Mouse (Mus musculus) limb, embryonic 13.5 days (tissue): ENCODE data around the gene Setd1a. TPM values are rescaled to one million over a fixed set of nuclear protein-coding genes. Genes with fewer than 3 reads are reported as not detected.

ENCODE experiments used
- polyA plus RNA-seq: library from polyadenylated mRNA; unstranded; fragments of >200 nt; fragmentation: Nextera tagmentation; extraction: Ambion mirVana; gene quantifications from 2 replicates; pipeline ENCODE4 v1.2.1, GENCODE M21; 2015

The Setd1a gene
- polyA plus RNA-seq, 1 experiment from 2014 or later: 30.8 TPM

Other genes with a start within 250 kb of the Setd1a start
- gene Tmem265, start 215.3 kb upstream of the Setd1a start, polyA plus RNA-seq: 6.4 and 8.8 TPM in 2 replicates
- gene Phkg2, start 203.3 kb upstream of the Setd1a start, polyA plus RNA-seq: 39.0 and 42.2 TPM in 2 replicates
- 9.2 and 9.6 TPM in 2 replicates for gene Ccdc189, start 188.1 kb upstream of the Setd1a start, polyA plus RNA-seq
- 51.6 and 54.9 TPM in 2 replicates for gene Rnf40, start 187.9 kb upstream of the Setd1a start, polyA plus RNA-seq
- gene Zfp629, start 160.9 kb upstream of the Setd1a start, polyA plus RNA-seq: 16.2 and 19.2 TPM in 2 replicates
- 82.3 and 85.8 TPM in 2 replicates for gene Bcl7c, start 67.7 kb upstream of the Setd1a start, polyA plus RNA-seq
- 28.3 and 31.6 TPM in 2 replicates for gene Ctf1, start 63.9 kb upstream of the Setd1a start, polyA plus RNA-seq
- gene Ctf2, start 44.5 kb upstream of the Setd1a start, polyA plus RNA-seq: 0.46 and 0.50 TPM in 2 replicates
- gene Fbxl19, start 32.1 kb upstream of the Setd1a start, polyA plus RNA-seq: 6.7 TPM in 2 replicates
- gene Orai3, start 6.9 kb upstream of the Setd1a start, polyA plus RNA-seq: 20.1 and 20.8 TPM in 2 replicates
- gene Gm49388, start 8.9 kb downstream of the Setd1a start, polyA plus RNA-seq: not detected in 2 replicates
- gene Hsd3b7, start 23.9 kb downstream of the Setd1a start, polyA plus RNA-seq: 11.2 and 11.3 TPM in 2 replicates
- 53.2 and 55.6 TPM in 2 replicates for gene Stx4a, start 47.6 kb downstream of the Setd1a start, polyA plus RNA-seq
- 7.7 and 8.1 TPM in 2 replicates for gene Stx1b, start 47.9 kb downstream of the Setd1a start, polyA plus RNA-seq
- gene Zfp646, start 99.6 kb downstream of the Setd1a start, polyA plus RNA-seq: 10.5 and 11.6 TPM in 2 replicates
- gene Zfp668, start 100.2 kb downstream of the Setd1a start, polyA plus RNA-seq: 23.0 and 24.4 TPM in 2 replicates
- 1.9 and 2.1 TPM in 2 replicates for gene Prss53, start 114.3 kb downstream of the Setd1a start, polyA plus RNA-seq
- gene Gm21974, start 118.8 kb downstream of the Setd1a start, polyA plus RNA-seq: not detected in 2 replicates
- 159 and 174 TPM in 2 replicates for gene Vkorc1, start 118.9 kb downstream of the Setd1a start, polyA plus RNA-seq
- 84.9 and 85.3 TPM in 2 replicates for gene Bckdk, start 127.4 kb downstream of the Setd1a start, polyA plus RNA-seq
- gene Kat8, start 135.8 kb downstream of the Setd1a start, polyA plus RNA-seq: 44.2 and 47.8 TPM in 2 replicates
- gene Prss8, start 153.4 kb downstream of the Setd1a start, polyA plus RNA-seq: 4.4 and 5.7 TPM in 2 replicates
- gene Prss36, start 170.1 kb downstream of the Setd1a start, polyA plus RNA-seq: 9.6 and 11.9 TPM in 2 replicates
- gene Fus, start 190.8 kb downstream of the Setd1a start, polyA plus RNA-seq: 542 and 587 TPM in 2 replicates
- 22.5 and 27.7 TPM in 2 replicates for gene Pycard, start 217.2 kb downstream of the Setd1a start, polyA plus RNA-seq
- 1.7 and 1.8 TPM in 2 replicates for gene Trim72, start 227.3 kb downstream of the Setd1a start, polyA plus RNA-seq